Mouse (Mus musculus) frontal cortex, postnatal 36 days (tissue): ENCODE measurements around the gene Smyd3.

Experiments used
- DNase-seq, 2 experiments: peaks; one replicate each; pipeline ENCODE4 v3.0.0; 2022; ENCODE audit warnings: low spot score in 2 of 2

Smyd3 gene

DNA sequence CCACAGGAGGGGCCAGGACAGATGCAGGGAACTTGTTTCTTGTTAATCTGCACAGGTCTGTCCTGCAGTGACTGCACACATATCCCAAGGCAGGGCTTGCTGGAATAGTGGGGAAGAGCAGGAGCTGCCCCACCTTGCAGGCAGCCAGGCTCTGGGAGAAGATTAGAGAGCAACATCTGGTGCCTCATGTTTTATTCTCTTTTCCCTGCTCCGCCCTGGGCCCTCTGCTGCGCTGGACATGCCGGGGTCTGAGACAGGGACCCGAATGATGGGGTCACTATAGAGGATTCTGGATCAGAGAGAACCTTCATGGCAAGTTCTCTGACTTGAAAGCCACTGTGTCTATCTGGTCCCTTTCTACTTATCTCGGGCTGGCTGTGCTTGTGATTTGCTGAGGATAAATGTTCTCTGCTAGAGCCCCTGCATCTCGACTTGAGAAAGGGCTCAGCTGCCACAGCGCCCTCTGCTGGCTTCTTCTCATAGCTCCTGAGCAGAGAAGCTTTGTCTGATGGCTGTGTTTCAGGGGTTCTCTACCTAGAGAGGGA is 557.8 kb downstream of the Smyd3 start:
- DNase-seq, result peak; percentile 79 to 85

GRCm38 (mm10) chr1:178958641-178959040 is 559.2 kb downstream of the Smyd3 start:
- no peak for DNase-seq

GRCm38 (mm10) chr1:178952910-178953309 is 564.9 kb downstream of the Smyd3 start:
- no peak for DNase-seq

- no peak for DNase-seq
Measured at GRCm38 (mm10) chr1:178942251-178942963, 575.4 kb downstream of the Smyd3 start.

- no peak for DNase-seq
Measured at GRCm38 (mm10) chr1:178940353-178940752, 577.5 kb downstream of the Smyd3 start.

DNA sequence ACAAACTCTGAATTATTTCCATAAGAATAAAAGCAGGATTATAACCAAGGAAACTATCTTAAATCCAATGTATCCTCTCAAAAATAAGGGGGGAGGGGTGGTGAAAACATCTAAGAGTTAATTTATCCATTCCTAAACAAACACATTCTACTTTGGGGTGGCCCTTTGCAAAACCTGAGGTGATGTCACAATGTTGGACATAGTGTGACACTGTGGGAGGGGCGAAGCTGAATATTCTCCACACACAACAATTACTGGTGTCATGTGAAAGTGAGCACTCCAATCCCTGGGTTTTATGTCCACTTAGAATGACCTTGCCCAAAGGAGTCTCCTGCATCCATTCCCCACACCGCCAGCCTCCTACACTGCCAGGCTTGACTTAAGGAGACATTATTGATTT is 580.9 kb downstream of the Smyd3 start:
- DNase-seq, result no peak

DNA sequence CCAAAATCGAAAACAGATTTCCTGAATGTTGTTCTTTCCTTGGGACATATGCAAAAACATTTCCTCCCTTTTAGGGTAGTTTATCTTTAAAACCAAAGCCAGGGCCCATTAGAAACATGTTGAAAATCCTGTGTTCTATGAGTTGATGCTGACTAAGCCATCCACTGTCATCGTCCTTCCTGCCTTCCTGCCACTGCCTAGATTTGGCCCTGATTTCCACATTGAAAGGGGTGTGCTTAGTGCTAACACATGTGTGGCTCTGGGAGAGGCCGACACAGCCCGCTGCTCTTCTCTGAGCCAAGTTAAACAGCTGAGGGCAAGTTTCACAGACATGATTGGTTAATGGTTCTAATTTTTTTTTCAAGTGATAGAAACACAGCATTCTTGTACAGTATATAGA is 581.4 kb downstream of the Smyd3 start:
- no peak for DNase-seq

- no peak for DNase-seq
Measured at GRCm38 (mm10) chr1:178933953-178934637, 583.7 kb downstream of the Smyd3 start.

DNA sequence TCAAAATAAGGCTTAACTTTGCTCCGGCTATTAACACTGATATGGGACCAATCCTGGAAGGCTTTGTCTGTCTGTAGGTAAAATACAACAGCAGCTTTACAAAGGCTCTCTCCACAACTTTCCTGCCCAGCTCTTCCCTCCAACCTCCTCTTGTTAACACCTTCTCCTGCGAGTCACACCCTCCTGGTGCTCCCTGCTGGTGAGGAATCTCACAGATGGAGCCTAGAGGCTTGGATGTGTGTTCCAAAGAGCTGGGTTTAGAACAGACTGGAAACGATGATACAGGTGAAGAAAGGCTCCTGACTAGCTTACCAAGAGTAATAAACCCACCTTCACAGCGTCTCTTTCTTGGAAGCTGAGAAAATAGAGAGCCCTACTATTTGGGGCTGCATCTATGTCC is 588.3 kb downstream of the Smyd3 start:
- DNase-seq, result peak in 1 of 2 experiments; percentile 10

DNA sequence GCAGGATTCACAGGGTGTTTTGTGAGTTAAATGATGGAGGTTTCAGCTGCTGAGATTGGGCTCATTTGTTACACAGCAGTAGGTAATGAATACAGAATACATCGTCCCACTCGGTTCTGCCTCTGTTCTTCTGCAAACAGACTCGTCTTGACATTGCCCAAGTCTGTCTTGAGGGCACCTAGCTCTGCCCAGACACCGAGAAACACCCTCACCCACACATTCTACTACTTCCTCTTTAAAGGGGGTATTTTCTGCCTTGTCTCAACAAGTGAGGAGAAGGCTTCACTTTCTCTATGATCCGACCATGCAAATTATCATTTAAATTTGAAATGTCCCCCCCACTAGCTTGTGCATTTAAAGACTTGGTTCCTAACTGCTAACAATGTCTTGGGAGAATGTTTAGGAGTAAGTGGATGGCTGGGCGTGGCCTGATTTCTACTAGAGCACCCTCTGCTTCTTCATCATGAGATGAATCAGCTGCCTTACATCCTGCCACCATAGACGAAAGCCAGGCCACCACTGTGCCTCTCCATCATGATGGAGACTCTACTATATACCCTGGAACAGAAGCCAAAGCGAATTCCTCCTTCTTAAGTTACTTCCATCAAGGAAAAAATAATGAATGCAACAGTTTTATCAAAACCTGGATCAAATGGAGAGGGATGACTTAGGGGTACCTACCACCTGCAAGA is 593.2 kb downstream of the Smyd3 start:
- DNase-seq, result no peak

DNA sequence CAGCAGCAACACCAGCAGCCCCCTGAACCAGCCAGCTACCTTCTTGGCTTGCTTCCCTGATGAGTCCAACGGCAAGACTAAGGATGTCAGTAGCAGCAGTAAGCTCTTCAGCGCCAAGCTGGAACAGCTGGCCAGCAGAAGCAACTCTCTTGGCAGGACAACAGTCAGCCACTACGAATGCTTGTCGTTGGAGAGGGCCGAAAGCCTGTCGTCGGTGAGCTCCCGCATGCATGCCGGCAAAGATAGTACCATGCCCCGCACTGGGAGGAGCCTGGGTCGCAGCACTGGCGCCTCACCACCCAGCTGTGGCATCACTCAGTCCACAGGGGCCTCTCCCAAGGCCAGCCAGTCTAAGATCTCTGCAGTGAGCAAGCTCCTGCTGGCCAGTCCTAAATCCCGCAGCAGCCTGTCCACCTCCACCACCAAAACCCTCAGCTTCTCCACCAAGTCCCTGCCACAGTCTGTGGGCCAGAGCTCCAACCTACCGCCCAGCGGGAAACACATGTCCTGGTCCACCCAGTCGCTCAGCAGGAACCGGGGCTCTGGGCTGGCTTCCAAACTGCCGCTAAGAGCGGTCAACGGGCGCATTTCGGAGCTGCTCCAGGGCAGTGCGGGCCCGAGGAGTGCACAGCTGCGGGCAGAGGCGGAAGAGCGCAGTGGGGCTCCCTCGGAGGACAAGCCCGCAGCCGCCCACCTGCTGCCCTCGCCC is 600.5 kb downstream of the Smyd3 start:
- DNase-seq, result no peak

GRCm38 (mm10) chr1:178915056-178915455 is 602.8 kb downstream of the Smyd3 start:
- no peak for DNase-seq

GRCm38 (mm10) chr1:178912936-178913716 is 604.7 kb downstream of the Smyd3 start:
- no peak for DNase-seq

GRCm38 (mm10) chr1:178910951-178911350 is 606.9 kb downstream of the Smyd3 start:
- no peak for DNase-seq
